Mouse (Mus musculus): Measurements from ENCODE around the gene Actr3b. TPM values are rescaled to one million over a fixed set of nuclear protein-coding genes. Genes with fewer than 3 reads are reported as not detected.
"Not testable (repeated sequence)": the region's sequence is repeated elsewhere in the genome, so short reads cannot be mapped to it uniquely, and the experiment has no call there.

Gene Actr3b
- 37.8 and 39.5 TPM in 2 replicates for polyA plus RNA-seq (2014; fragmentation: Nextera tagmentation; extraction: Ambion mirVana)

GRCm38 (mm10) chr5:25759460-25760409, at the start of gene Actr3b:
TSS of gene Actr3b (plus strand) at chr5:25759997.
- DNase-seq (ENCODE audit: low spot score) = peak; percentile 90
- no peaks in the 10 kb centered on the region for H3K9me3 ChIP-seq (ENCODE audit: control insufficient read depth, low read length)
- peak; percentile 99 for ATAC-seq (ENCODE audit: low FRiP score)
- H3K27ac ChIP-seq = peak within 1 kb of the TSS; percentile 21; the same call in 1 of the 2 replicates
- peaks cover 18% of the 10 kb centered on the region; the same call in 1 of the 2 replicates for H3K4me1 ChIP-seq (replicated peaks; ENCODE audit: control insufficient read depth, insufficient read depth, low read length)
- H3K4me3 ChIP-seq (replicated peaks; ENCODE audit: low read length) = peak within 1 kb of the TSS; percentile 82
- WGBS = 3% methylated on average over 45 of the region's 45 CpGs
- no peaks in the 10 kb centered on the region for H3K36me3 ChIP-seq (replicated peaks; ENCODE audit: control insufficient read depth, insufficient read depth)
- peak within 1 kb of the TSS; percentile 76 for H3K4me2 ChIP-seq (replicated peaks)
- peak within 1 kb of the TSS; percentile 68 for H3K9ac ChIP-seq
- H3K27me3 ChIP-seq (ENCODE audit: control insufficient read depth, insufficient read depth, low read length) = no peaks in the 10 kb centered on the region

GRCm38 (mm10) chr5:25713001-25713706, 46.6 kb upstream of the Actr3b start:
- 97% methylated on average over 4 of the region's 4 CpGs for WGBS
- not testable (repeated sequence) for H3K27me3 ChIP-seq (ENCODE audit: control insufficient read depth, insufficient read depth, low read length); H3K4me2 ChIP-seq (replicated peaks); H3K9me3 ChIP-seq (ENCODE audit: control insufficient read depth, low read length); H3K4me3 ChIP-seq (replicated peaks; ENCODE audit: low read length); H3K4me1 ChIP-seq (replicated peaks; ENCODE audit: control insufficient read depth, insufficient read depth, low read length); H3K27ac ChIP-seq; DNase-seq (ENCODE audit: low spot score); H3K36me3 ChIP-seq (replicated peaks; ENCODE audit: control insufficient read depth, insufficient read depth); ATAC-seq (ENCODE audit: low FRiP score); H3K9ac ChIP-seq

GRCm38 (mm10) chr5:25719390-25719789, 40.4 kb upstream of the Actr3b start:
- no peaks in the 10 kb centered on the region for H3K4me1 ChIP-seq (replicated peaks; ENCODE audit: control insufficient read depth, insufficient read depth, low read length)
- no peaks in the 10 kb centered on the region for H3K9me3 ChIP-seq (ENCODE audit: control insufficient read depth, low read length)
- DNase-seq (ENCODE audit: low spot score) (no peak), ATAC-seq (ENCODE audit: low FRiP score) (no peak)
- WGBS = 95% methylated on average over 4 of the region's 4 CpGs
- no peak overlapping the region for H3K27ac ChIP-seq
- H3K4me3 ChIP-seq (replicated peaks; ENCODE audit: low read length) = no peak overlapping the region
- no peaks in the 10 kb centered on the region for H3K36me3 ChIP-seq (replicated peaks; ENCODE audit: control insufficient read depth, insufficient read depth)
- no peak overlapping the region for H3K4me2 ChIP-seq (replicated peaks)
- no peaks in the 10 kb centered on the region for H3K27me3 ChIP-seq (ENCODE audit: control insufficient read depth, insufficient read depth, low read length)
- no peak overlapping the region for H3K9ac ChIP-seq

GRCm38 (mm10) chr5:25723016-25723415, 36.8 kb upstream of the Actr3b start:
- H3K4me1 ChIP-seq (replicated peaks; ENCODE audit: control insufficient read depth, insufficient read depth, low read length) = no peaks in the 10 kb centered on the region
- H3K4me2 ChIP-seq (replicated peaks) = no peak overlapping the region
- H3K4me3 ChIP-seq (replicated peaks; ENCODE audit: low read length) = no peak overlapping the region
- no peaks in the 10 kb centered on the region for H3K27me3 ChIP-seq (ENCODE audit: control insufficient read depth, insufficient read depth, low read length)
- H3K9ac ChIP-seq = no peak overlapping the region
- WGBS = 72% methylated on average over 2 of the region's 2 CpGs
- no peak overlapping the region for H3K27ac ChIP-seq
- ATAC-seq (ENCODE audit: low FRiP score) (no peak), DNase-seq (ENCODE audit: low spot score) (no peak)
- H3K9me3 ChIP-seq (ENCODE audit: control insufficient read depth, low read length) = no peaks in the 10 kb centered on the region
- H3K36me3 ChIP-seq (replicated peaks; ENCODE audit: control insufficient read depth, insufficient read depth) = no peaks in the 10 kb centered on the region

- Histone ChIP-seq H3K36me3 (replicated peaks; ENCODE audit: control insufficient read depth, insufficient read depth) (no peaks in the 10 kb centered on the region), H3K4me3 (replicated peaks; ENCODE audit: low read length) (no peak overlapping the region), H3K27ac (no peak overlapping the region), H3K27me3 (ENCODE audit: control insufficient read depth, insufficient read depth, low read length) (no peaks in the 10 kb centered on the region), H3K4me2 (replicated peaks) (no peak overlapping the region), H3K4me1 (replicated peaks; ENCODE audit: control insufficient read depth, insufficient read depth, low read length) (no peaks in the 10 kb centered on the region), H3K9ac (no peak overlapping the region), H3K9me3 (ENCODE audit: control insufficient read depth, low read length) (no peaks in the 10 kb centered on the region)
- ATAC-seq (ENCODE audit: low FRiP score) (no peak), DNase-seq (ENCODE audit: low spot score) (no peak)
- 59% methylated on average over 1 of the region's 1 CpGs for WGBS
These were observed 35.6 kb upstream of the Actr3b start for GRCm38 (mm10) chr5:25724134-25724675.

GRCm38 (mm10) chr5:25734318-25734717, 25.5 kb upstream of the Actr3b start:
- Histone ChIP-seq H3K4me2 (replicated peaks) (no peak overlapping the region), H3K36me3 (replicated peaks; ENCODE audit: control insufficient read depth, insufficient read depth) (no peaks in the 10 kb centered on the region), H3K27ac (no peak overlapping the region), H3K9ac (no peak overlapping the region), H3K27me3 (ENCODE audit: control insufficient read depth, insufficient read depth, low read length) (no peaks in the 10 kb centered on the region), H3K9me3 (ENCODE audit: control insufficient read depth, low read length) (no peaks in the 10 kb centered on the region), H3K4me1 (replicated peaks; ENCODE audit: control insufficient read depth, insufficient read depth, low read length) (no peaks in the 10 kb centered on the region), H3K4me3 (replicated peaks; ENCODE audit: low read length) (no peak overlapping the region)
- WGBS = 15% methylated on average over 1 of the region's 1 CpGs
- ATAC-seq (ENCODE audit: low FRiP score) (no peak), DNase-seq (ENCODE audit: low spot score) (peak; percentile 52)

- Histone ChIP-seq H3K9me3 (ENCODE audit: control insufficient read depth, low read length) (no peaks in the 10 kb centered on the region), H3K9ac (no peak overlapping the region), H3K4me1 (replicated peaks; ENCODE audit: control insufficient read depth, insufficient read depth, low read length) (no peaks in the 10 kb centered on the region), H3K4me2 (replicated peaks) (no peak overlapping the region), H3K27ac (no peak overlapping the region), H3K4me3 (replicated peaks; ENCODE audit: low read length) (no peak overlapping the region), H3K36me3 (replicated peaks; ENCODE audit: control insufficient read depth, insufficient read depth) (no peaks in the 10 kb centered on the region), H3K27me3 (ENCODE audit: control insufficient read depth, insufficient read depth, low read length) (no peaks in the 10 kb centered on the region)
- DNase-seq (ENCODE audit: low spot score) = no peak
- 80% methylated on average over 2 of the region's 2 CpGs for WGBS
- ATAC-seq (ENCODE audit: low FRiP score) = no peak
These were observed 23.9 kb upstream of the Actr3b start for GRCm38 (mm10) chr5:25735861-25736260.

- no peaks in the 10 kb centered on the region for H3K9me3 ChIP-seq (ENCODE audit: control insufficient read depth, low read length)
- no peak overlapping the region for H3K4me3 ChIP-seq (replicated peaks; ENCODE audit: low read length)
- no peak overlapping the region for H3K4me2 ChIP-seq (replicated peaks)
- WGBS = 66% methylated on average over 3 of the region's 3 CpGs
- ATAC-seq (ENCODE audit: low FRiP score) (no peak), DNase-seq (ENCODE audit: low spot score) (no peak)
- H3K27ac ChIP-seq = no peak overlapping the region
- no peaks in the 10 kb centered on the region for H3K36me3 ChIP-seq (replicated peaks; ENCODE audit: control insufficient read depth, insufficient read depth)
- no peaks in the 10 kb centered on the region for H3K4me1 ChIP-seq (replicated peaks; ENCODE audit: control insufficient read depth, insufficient read depth, low read length)
- H3K27me3 ChIP-seq (ENCODE audit: control insufficient read depth, insufficient read depth, low read length) = no peaks in the 10 kb centered on the region
- no peak overlapping the region for H3K9ac ChIP-seq
These were observed 21.3 kb upstream of the Actr3b start for GRCm38 (mm10) chr5:25738448-25738847.

- 86% methylated on average over 1 of the region's 1 CpGs for WGBS
- ATAC-seq (ENCODE audit: low FRiP score); H3K4me2 ChIP-seq (replicated peaks); H3K9ac ChIP-seq; H3K9me3 ChIP-seq (ENCODE audit: control insufficient read depth, low read length); H3K27ac ChIP-seq; H3K36me3 ChIP-seq (replicated peaks; ENCODE audit: control insufficient read depth, insufficient read depth); H3K4me3 ChIP-seq (replicated peaks; ENCODE audit: low read length); DNase-seq (ENCODE audit: low spot score); H3K4me1 ChIP-seq (replicated peaks; ENCODE audit: control insufficient read depth, insufficient read depth, low read length); H3K27me3 ChIP-seq (ENCODE audit: control insufficient read depth, insufficient read depth, low read length): not testable (repeated sequence)
These were observed 20.9 kb upstream of the Actr3b start for GRCm38 (mm10) chr5:25738902-25739301.

Measured in hindbrain, embryonic 14.5 days (tissue).